Mouse (Mus musculus): Measurements from ENCODE around the gene Osbpl10. TPM values are rescaled to one million over a fixed set of nuclear protein-coding genes. Genes with fewer than 3 reads are reported as not detected.

The Osbpl10 gene
- polyA plus RNA-seq, 1 experiment from 2014 or later: 4.7 TPM

DNA sequence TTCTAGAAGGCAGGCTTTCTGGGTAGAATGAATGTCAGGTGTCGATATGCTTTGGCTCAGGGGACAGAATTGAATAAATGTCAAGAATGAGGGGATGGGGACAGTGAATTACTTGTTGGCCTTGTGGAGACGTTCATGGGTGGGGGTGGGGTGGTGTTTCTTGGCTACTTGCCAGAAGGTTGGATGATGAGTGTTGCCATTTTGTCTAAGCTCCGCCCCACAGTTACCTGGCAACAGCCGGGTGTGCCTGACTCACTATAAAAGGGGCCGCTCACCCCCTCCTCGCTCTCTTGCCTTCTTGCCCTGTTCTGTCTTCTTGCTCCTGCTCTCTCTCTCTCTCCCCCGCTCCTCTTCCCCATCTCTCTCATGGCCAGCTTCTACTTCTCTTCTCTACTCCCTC, 60.9 kb downstream of the Osbpl10 start:
- 0 out of 2 replicates have a peak, but pooled peaks have one; percentile 35 for ATAC-seq (ENCODE audit: low FRiP score, low read depth)
- no peaks in the 10 kb centered on the region for H3K27me3 ChIP-seq
- no peak overlapping the region for H3K9ac ChIP-seq
- H3K4me3 ChIP-seq: no peak overlapping the region
- peaks cover 14% of the 10 kb centered on the region for H3K4me1 ChIP-seq (replicated peaks)
- WGBS: 38% methylated on average over 7 of the region's 7 CpGs
- no peaks in the 10 kb centered on the region for H3K36me3 ChIP-seq
- H3K9me3 ChIP-seq: no peaks in the 10 kb centered on the region; the same call in 1 of the 2 replicates
- H3K27ac ChIP-seq (replicated peaks): no peak overlapping the region
- H3K4me2 ChIP-seq: no peak overlapping the region

DNA sequence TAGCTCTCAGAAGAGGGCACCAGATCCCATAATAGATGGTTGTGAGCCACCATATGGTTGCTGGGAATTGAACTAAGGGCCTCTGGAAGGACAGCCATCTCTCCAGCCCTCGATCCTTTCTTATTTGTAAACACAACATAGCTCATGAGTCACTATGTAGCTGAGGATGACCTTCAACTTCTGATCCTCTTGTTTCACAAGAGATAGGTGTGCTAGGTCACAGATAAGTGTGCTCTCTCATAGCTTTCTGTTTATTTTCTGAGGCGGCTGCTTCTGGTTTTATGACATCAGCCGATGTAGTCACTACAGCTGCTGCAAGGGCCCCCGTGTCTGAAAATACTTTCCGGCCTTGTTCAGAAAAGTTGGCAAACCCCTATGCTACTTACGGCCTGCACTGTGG, 64.2 kb downstream of the Osbpl10 start:
- 92% methylated on average over 6 of the region's 6 CpGs for WGBS
- Histone ChIP-seq H3K27me3 (no peaks in the 10 kb centered on the region), H3K36me3 (no peaks in the 10 kb centered on the region), H3K27ac (replicated peaks) (no peak overlapping the region), H3K4me3 (no peak overlapping the region), H3K4me1 (replicated peaks) (peaks cover 27% of the 10 kb centered on the region), H3K9ac (no peak overlapping the region), H3K9me3 (no peaks in the 10 kb centered on the region; the same call in 1 of the 2 replicates), H3K4me2 (no peak overlapping the region)
- ATAC-seq (ENCODE audit: low FRiP score, low read depth): no peak

DNA sequence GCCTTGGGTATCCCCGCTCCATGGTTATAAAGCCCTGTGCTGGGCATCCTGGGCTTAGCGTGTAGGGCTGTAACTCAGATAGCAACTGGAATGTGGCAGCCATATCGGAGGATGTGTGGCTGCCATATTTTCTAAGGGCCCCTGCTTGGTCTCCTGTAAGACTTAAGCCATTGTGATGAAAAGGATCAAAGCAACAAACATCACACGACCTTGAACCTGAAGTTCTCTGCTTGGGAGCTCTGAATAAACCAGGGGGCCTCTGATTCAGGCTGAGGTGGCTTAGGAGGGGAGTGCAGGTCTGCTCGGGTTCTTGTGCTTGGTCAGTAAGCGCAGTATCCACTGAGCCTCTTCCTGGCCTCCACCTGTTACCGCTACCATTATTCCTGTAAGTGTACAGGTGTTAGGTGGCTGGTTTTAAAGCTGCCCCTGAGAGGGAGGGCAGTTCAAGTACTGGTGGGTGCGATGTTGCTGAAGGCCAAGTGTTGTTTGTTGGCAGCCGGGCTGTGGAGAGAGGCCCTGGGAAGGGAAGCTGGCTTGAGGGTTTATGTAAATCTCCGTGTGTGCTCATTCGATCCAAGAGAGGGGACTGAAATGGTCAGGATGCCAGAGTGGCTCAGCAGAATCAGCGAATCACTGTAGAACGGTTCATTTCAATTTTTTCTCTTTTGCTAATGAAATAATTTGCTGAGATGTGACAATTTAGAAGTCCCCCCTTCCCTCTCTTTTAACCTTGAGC, 64.8 kb downstream of the Osbpl10 start:
- Histone ChIP-seq H3K4me2 (no peak overlapping the region), H3K4me1 (replicated peaks) (peaks cover 25% of the 10 kb centered on the region), H3K9me3 (no peaks in the 10 kb centered on the region; the same call in 1 of the 2 replicates), H3K27me3 (no peaks in the 10 kb centered on the region), H3K9ac (no peak overlapping the region), H3K36me3 (no peaks in the 10 kb centered on the region), H3K4me3 (no peak overlapping the region), H3K27ac (replicated peaks) (no peak overlapping the region)
- no peak for ATAC-seq (ENCODE audit: low FRiP score, low read depth)
- 81% methylated on average over 13 of the region's 13 CpGs for WGBS

GRCm38 (mm10) chr9:115043881-115044770, 65.8 kb downstream of the Osbpl10 start:
- 82% methylated on average over 8 of the region's 8 CpGs for WGBS
- no peaks in the 10 kb centered on the region for H3K27me3 ChIP-seq
- H3K36me3 ChIP-seq: no peaks in the 10 kb centered on the region
- H3K4me2 ChIP-seq: no peak overlapping the region
- peaks cover 15% of the 10 kb centered on the region for H3K4me1 ChIP-seq (replicated peaks)
- ATAC-seq (ENCODE audit: low FRiP score, low read depth): no peak
- no peak overlapping the region for H3K9ac ChIP-seq
- H3K4me3 ChIP-seq: no peak overlapping the region
- no peaks in the 10 kb centered on the region; the same call in 1 of the 2 replicates for H3K9me3 ChIP-seq
- no peak overlapping the region for H3K27ac ChIP-seq (replicated peaks)

- Histone ChIP-seq H3K36me3 (no peaks in the 10 kb centered on the region), H3K4me2 (no peak overlapping the region), H3K4me1 (replicated peaks) (peaks cover 12% of the 10 kb centered on the region), H3K27me3 (no peaks in the 10 kb centered on the region), H3K27ac (replicated peaks) (peak overlapping the region; percentile 34; the same call in 1 of the 2 replicates), H3K9ac (no peak overlapping the region), H3K9me3 (no peaks in the 10 kb centered on the region; the same call in 1 of the 2 replicates), H3K4me3 (no peak overlapping the region)
- 63% methylated on average over 16 of the region's 16 CpGs for WGBS
- ATAC-seq (ENCODE audit: low FRiP score, low read depth): peak; percentile 63; the same call in 1 of the 2 replicates
Measured at GRCm38 (mm10) chr9:115045087-115045800, 66.9 kb downstream of the Osbpl10 start.

- no peak overlapping the region for H3K4me2 ChIP-seq
- no peak overlapping the region for H3K9ac ChIP-seq
- ATAC-seq (ENCODE audit: low FRiP score, low read depth): no peak
- no peaks in the 10 kb centered on the region; the same call in 1 of the 2 replicates for H3K9me3 ChIP-seq
- no peak overlapping the region for H3K4me3 ChIP-seq
- peaks cover 12% of the 10 kb centered on the region for H3K4me1 ChIP-seq (replicated peaks)
- no peaks in the 10 kb centered on the region for H3K36me3 ChIP-seq
- no peaks in the 10 kb centered on the region for H3K27me3 ChIP-seq
- 91% methylated on average over 8 of the region's 8 CpGs for WGBS
- no peak overlapping the region for H3K27ac ChIP-seq (replicated peaks)
Measured at GRCm38 (mm10) chr9:115046701-115047100, 68.3 kb downstream of the Osbpl10 start.

DNA sequence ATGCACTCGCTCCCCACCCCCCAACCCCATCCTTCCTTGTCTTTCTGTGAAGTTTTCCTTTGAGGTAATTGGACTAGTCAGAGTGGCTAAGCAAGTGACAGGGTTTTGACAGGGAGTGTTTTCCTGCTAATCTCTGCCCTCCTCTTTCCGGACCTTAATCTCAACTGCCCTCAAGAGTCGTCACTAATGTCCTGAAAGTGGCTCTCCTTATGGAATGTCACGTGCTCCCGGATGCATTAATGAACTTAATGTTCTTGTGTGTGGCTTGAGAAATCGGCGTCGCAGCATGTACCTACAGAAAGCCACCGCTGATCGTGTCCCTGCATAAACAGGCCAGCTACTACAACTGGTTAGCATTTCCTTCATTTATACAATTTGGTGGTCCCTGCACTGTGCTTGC, 70.0 kb downstream of the Osbpl10 start:
- H3K9ac ChIP-seq: no peak overlapping the region
- H3K27ac ChIP-seq (replicated peaks): no peak overlapping the region
- no peak overlapping the region for H3K4me3 ChIP-seq
- no peaks in the 10 kb centered on the region for H3K9me3 ChIP-seq
- no peaks in the 10 kb centered on the region for H3K36me3 ChIP-seq
- peaks cover 12% of the 10 kb centered on the region for H3K4me1 ChIP-seq (replicated peaks)
- H3K4me2 ChIP-seq: no peak overlapping the region
- WGBS: 64% methylated on average over 10 of the region's 10 CpGs
- no peak for ATAC-seq (ENCODE audit: low FRiP score, low read depth)
- no peaks in the 10 kb centered on the region for H3K27me3 ChIP-seq

- no peak overlapping the region for H3K4me3 ChIP-seq
- no peaks in the 10 kb centered on the region for H3K9me3 ChIP-seq
- H3K27ac ChIP-seq (replicated peaks): no peak overlapping the region
- H3K36me3 ChIP-seq: no peaks in the 10 kb centered on the region
- WGBS: 57% methylated on average over 7 of the region's 7 CpGs
- H3K4me2 ChIP-seq: no peak overlapping the region
- no peak overlapping the region for H3K9ac ChIP-seq
- H3K27me3 ChIP-seq: no peaks in the 10 kb centered on the region
- H3K4me1 ChIP-seq (replicated peaks): peaks cover 12% of the 10 kb centered on the region
- no peak for ATAC-seq (ENCODE audit: low FRiP score, low read depth)
Measured at GRCm38 (mm10) chr9:115048861-115049260, 70.5 kb downstream of the Osbpl10 start.

- Histone ChIP-seq H3K36me3 (no peaks in the 10 kb centered on the region), H3K9ac (no peak overlapping the region), H3K4me2 (no peak overlapping the region), H3K27ac (replicated peaks) (no peak overlapping the region), H3K4me1 (replicated peaks) (peaks cover 13% of the 10 kb centered on the region), H3K9me3 (no peaks in the 10 kb centered on the region), H3K4me3 (no peak overlapping the region), H3K27me3 (no peaks in the 10 kb centered on the region)
- no peak for ATAC-seq (ENCODE audit: low FRiP score, low read depth)
- 74% methylated on average over 13 of the region's 13 CpGs for WGBS
Measured at GRCm38 (mm10) chr9:115049981-115050720, 71.8 kb downstream of the Osbpl10 start.

GRCm38 (mm10) chr9:115051976-115052375, 73.6 kb downstream of the Osbpl10 start:
- no peak for ATAC-seq (ENCODE audit: low FRiP score, low read depth)
- peaks cover 13% of the 10 kb centered on the region for H3K4me1 ChIP-seq (replicated peaks)
- H3K27ac ChIP-seq (replicated peaks): no peak overlapping the region
- no peaks in the 10 kb centered on the region for H3K36me3 ChIP-seq
- H3K4me3 ChIP-seq: no peak overlapping the region
- H3K9ac ChIP-seq: no peak overlapping the region
- H3K27me3 ChIP-seq: no peaks in the 10 kb centered on the region
- WGBS: 54% methylated on average over 3 of the region's 3 CpGs
- H3K9me3 ChIP-seq: no peaks in the 10 kb centered on the region
- no peak overlapping the region for H3K4me2 ChIP-seq

DNA sequence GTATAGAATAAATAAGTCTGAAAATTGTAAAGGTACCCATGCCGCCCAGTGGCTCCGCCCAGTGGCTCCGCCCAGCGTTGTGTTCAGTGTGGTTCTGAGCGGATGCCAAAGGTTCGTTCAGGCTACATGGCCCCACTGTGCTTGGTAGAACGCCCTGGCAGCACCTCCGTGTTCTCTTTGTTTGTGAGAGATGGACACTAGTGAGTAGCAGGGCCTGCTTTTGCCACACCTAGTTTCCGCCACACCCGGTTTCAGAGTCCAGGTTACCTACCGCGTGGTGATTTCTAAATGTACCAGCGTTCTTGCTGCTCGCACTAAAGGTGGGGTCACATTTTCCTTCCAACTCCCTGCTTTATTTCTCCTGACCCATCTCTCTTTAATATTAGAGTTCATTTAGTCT, 75.4 kb downstream of the Osbpl10 start:
- no peak overlapping the region for H3K27ac ChIP-seq (replicated peaks)
- no peaks in the 10 kb centered on the region for H3K36me3 ChIP-seq
- H3K9me3 ChIP-seq: no peaks in the 10 kb centered on the region
- WGBS: 93% methylated on average over 14 of the region's 14 CpGs
- no peak overlapping the region for H3K4me3 ChIP-seq
- H3K4me2 ChIP-seq: no peak overlapping the region
- ATAC-seq (ENCODE audit: low FRiP score, low read depth): no peak
- no peak overlapping the region for H3K9ac ChIP-seq
- H3K4me1 ChIP-seq (replicated peaks): peaks cover 21% of the 10 kb centered on the region
- H3K27me3 ChIP-seq: no peaks in the 10 kb centered on the region
